Mouse (Mus musculus) embryo, embryonic 11.5 days (tissue): ENCODE data around the gene Ntf3.

ENCODE experiments used
- DNase-seq: peaks from one replicate; pipeline ENCODE4 v3.0.0-alpha.2; 2012; ENCODE audit warnings: low read depth, low spot score

The Ntf3 gene

GRCm38 (mm10) chr6:126106051-126106797 is 60.5 kb downstream of the Ntf3 start:
- DNase-seq, result no peak

- DNase-seq, result no peak
These were observed 61.5 kb downstream of the Ntf3 start for GRCm38 (mm10) chr6:126105083-126105740.

- no peak for DNase-seq
These were observed 64.1 kb downstream of the Ntf3 start for GRCm38 (mm10) chr6:126102571-126102970.

GRCm38 (mm10) chr6:126102007-126102406 is 64.7 kb downstream of the Ntf3 start:
- DNase-seq, result no peak

DNA sequence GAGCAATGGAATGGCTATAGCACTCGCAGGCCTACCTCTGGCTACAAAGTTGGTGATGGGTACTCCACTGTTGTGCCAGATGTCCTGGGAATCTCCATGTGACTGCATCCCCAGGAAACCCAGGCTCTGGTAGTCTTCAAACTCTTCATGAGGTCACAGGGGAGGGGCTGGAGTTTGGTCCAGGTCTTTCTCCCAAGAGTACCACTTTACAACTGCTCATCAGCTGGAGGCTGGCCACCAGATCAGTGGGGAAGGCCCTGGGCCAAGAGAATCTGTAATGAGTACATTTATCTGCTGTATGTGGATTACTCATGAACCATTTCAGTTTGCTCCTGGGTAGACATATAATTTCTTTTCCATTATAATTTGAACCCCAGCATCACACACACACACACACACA is 66.1 kb downstream of the Ntf3 start:
- no peak for DNase-seq

- no peak for DNase-seq
These were observed 69.2 kb downstream of the Ntf3 start for GRCm38 (mm10) chr6:126097471-126097870.

DNA sequence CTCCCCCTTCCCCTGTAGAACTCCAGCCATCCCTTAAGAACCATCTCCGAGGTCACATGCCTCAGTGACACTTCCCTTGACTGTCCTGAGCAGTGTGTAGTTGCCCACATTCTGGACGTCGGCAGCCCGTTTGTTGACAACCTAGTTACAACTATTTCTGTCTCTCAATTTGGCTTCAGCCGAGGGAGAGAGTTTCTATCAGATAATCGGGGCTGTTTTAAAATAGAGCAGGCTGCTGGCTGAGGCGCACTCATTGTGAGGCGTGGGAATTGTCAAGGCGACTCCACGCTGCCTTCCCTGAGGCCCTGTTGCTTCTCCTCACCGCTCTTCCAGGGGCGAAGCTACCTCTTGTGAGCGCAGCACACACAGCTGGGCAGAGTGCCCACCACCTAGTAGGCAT is 70.6 kb downstream of the Ntf3 start:
- no peak for DNase-seq

DNA sequence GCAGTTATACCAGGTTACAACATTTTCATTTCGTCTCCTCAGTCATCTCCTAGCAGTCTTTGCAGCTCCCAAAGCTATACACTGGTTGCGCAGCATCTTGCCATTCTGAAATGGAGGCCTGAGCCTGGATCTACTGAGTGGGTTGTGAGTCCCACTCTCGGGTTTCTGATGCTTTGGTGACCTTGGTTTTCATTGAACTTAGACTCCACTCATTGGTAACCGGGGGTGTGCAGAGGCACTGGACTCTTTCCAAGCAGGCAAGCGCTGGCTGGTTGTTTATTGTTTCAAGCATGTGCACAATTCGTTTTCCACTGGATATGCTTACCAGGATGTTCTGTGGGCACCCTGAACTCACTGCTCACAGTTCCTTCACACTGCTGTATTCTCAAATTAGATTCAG is 71.7 kb downstream of the Ntf3 start:
- no peak for DNase-seq

DNA sequence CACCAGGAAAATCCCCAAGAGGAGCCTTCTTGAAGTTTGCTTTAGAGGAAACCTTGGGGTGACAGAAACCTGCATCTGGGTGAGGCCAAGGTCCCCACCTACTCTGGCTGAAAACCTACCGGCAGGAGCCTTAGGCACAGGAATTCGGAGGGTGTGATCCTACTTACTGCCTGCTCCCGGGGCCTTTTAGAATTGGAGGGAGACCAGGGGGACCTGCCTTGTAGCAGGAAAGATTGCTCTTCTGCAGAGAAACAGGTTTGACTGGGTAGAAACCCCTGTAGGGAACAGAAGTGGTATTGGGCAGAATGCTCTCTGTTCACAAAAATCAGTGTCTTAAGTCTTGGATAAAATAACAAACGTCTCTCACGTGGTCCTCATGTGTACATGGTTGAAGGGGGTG is 74.7 kb downstream of the Ntf3 start:
- DNase-seq, result no peak

- no peak for DNase-seq
These were observed 76.6 kb downstream of the Ntf3 start for GRCm38 (mm10) chr6:126090063-126090462.

GRCm38 (mm10) chr6:126088489-126089265 is 78.0 kb downstream of the Ntf3 start:
- no peak for DNase-seq

- DNase-seq, result peak; percentile 17
These were observed 80.3 kb downstream of the Ntf3 start for GRCm38 (mm10) chr6:126086321-126086950.

- DNase-seq, result no peak
These were observed 86.2 kb downstream of the Ntf3 start for GRCm38 (mm10) chr6:126080531-126080930.

DNA sequence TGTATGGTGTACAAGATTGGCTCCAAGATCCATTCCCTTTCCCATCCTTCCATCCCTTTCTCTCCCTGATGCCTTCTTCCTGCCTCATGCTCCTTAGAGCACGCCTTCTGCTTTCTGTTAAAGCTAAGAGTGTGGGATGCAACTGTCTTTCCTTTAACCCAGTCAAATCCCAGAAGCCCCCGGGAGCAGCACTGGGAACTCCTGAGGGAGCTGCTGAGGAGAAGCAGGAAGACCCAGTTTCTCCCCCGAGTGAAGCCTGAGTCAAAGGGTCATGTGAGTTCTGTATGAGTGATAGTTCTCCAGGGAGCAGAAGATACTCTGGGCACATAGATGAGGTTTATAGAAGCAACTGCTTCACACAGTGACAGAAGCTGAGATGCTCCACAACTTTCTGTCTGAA is 109.0 kb downstream of the Ntf3 start:
- DNase-seq, result no peak

DNA sequence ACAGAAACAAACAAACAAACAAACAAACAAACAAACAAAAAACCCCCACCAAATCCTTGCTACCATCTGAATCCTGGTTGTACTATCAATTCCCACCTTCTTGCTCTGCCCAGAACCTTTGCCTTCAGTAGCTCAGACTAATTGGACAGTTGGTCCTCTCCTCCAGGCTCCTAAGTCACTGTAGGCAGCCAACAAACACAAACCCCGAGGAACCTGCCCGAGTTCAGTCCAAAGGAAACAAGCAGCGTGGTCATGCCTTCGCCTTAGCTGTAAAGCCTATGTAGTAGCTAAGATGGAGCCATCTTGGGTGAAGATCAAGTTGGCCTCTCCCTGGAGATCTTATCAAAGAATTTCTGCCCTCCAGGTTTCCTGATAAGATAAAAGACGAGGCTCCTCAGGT is 113.6 kb downstream of the Ntf3 start:
- no peak for DNase-seq
